Mouse (Mus musculus): ENCODE measurements around the gene Hspg2. TPM values are rescaled to one million over a fixed set of nuclear protein-coding genes. Genes with fewer than 3 reads are reported as not detected.
A peak's percentile ranks its signal among the peaks of the same experiment; 100 is the strongest.

The Hspg2 gene
- total and polyA plus RNA-seq, 3 experiments: 1.3 to 14.0 (median 5.5) TPM

GRCm38 (mm10) chr4:137607023-137607422, 138.5 kb downstream of the Hspg2 start:
- no peak overlapping the region for H3K9ac ChIP-seq (ENCODE audit: insufficient read depth, low read depth)
- dilution Hi-C loops (cut with MboI; ENCODE audit: extremely low pct_ligation_motif_present, extremely low pct_unique_long_range_greater_than_20kb, low sequenced_read_pairs): no loop called here
- H3K79me2 ChIP-seq (replicated peaks; ENCODE audit: control insufficient read depth, extremely low read depth, insufficient read depth, poor library complexity, severe bottlenecking): peaks cover 22% of the 10 kb centered on the region
- H3K27me3 ChIP-seq (replicated peaks): no peaks in the 10 kb centered on the region
- peaks cover 60 to 88% of the 10 kb centered on the region in 2 experiments for H3K36me3 ChIP-seq (replicated peaks in 1 of 2; ENCODE audit: control insufficient read depth in 1 of 2, insufficient read depth in 1 of 2, low read length in 1 of 2)
- DNase-seq (ENCODE audit: extremely low read depth): no peak
- no peak overlapping the region for H3K4me2 ChIP-seq (ENCODE audit: insufficient read depth, low read depth, poor library complexity, severe bottlenecking)
- no peaks in the 10 kb centered on the region for H3K9me3 ChIP-seq (replicated peaks; ENCODE audit: low read length)
- no peak for TF ChIP-seq JUN (IDR thresholded peaks at IDR 0.05; ENCODE audit: insufficient read depth, low read depth, low read length)
- TF ChIP-seq CTCF (conservative IDR thresholded peaks at IDR 0.05 in 1 of 2, IDR thresholded peaks at IDR 0.05 in 1 of 2; ENCODE audit: low read depth in 2 of 2, low read length in 2 of 2): no peak
- TF ChIP-seq E2F4 (IDR thresholded peaks at IDR 0.05; ENCODE audit: insufficient replicate concordance, low read depth, low read length): no peak
- no peak for TF ChIP-seq IRF4 (IDR thresholded peaks at IDR 0.05; ENCODE audit: low read depth, low read length)
- no peak for TF ChIP-seq MEF2A (IDR thresholded peaks at IDR 0.05; ENCODE audit: borderline replicate concordance, low read depth, low read length)
- TF ChIP-seq POLR2A (IDR thresholded peaks at IDR 0.05; ENCODE audit: low read depth, low read length): no peak
- TF ChIP-seq CHD2 (IDR thresholded peaks at IDR 0.05; ENCODE audit: low read length): no peak
- no peak for TF ChIP-seq MAFK (IDR thresholded peaks at IDR 0.05; ENCODE audit: insufficient replicate concordance, low read length)
- TF ChIP-seq USF1 (IDR thresholded peaks at IDR 0.05; ENCODE audit: low read depth, low read length): no peak
- no peak for TF ChIP-seq SIN3A (IDR thresholded peaks at IDR 0.05; ENCODE audit: low read length)
- no peak for TF ChIP-seq USF2 (conservative IDR thresholded peaks at IDR 0.05; ENCODE audit: low read depth, low read length)
- no peak for TF ChIP-seq JUND (conservative IDR thresholded peaks at IDR 0.05; ENCODE audit: low read depth, low read length)
- no peak for TF ChIP-seq ELF1 (IDR thresholded peaks at IDR 0.05; ENCODE audit: low read depth, low read length)
- no peak for TF ChIP-seq RAD21 (IDR thresholded peaks at IDR 0.05; ENCODE audit: low read depth, low read length)
- no peak for TF ChIP-seq ETS1 (conservative IDR thresholded peaks at IDR 0.05; ENCODE audit: low read depth, low read length)
- TF ChIP-seq ZMIZ1 (IDR thresholded peaks at IDR 0.05; ENCODE audit: low read depth, low read length): no peak
- no peak for TF ChIP-seq EP300 (IDR thresholded peaks at IDR 0.05; ENCODE audit: low read length)
- H3K4me1 ChIP-seq (ENCODE audit: control insufficient read depth in 1 of 2, insufficient read depth in 2 of 2): peaks cover 3 to 20% of the 10 kb centered on the region in 2 experiments
- no peak overlapping the region for H3K27ac ChIP-seq (ENCODE audit: insufficient read depth, low read depth)
- in situ Hi-C loops (cut with MboI; ENCODE audit: low pct_ligation_motif_present, low pct_unique_long_range_greater_than_20kb, low sequenced_read_pairs): no loop called here
- no peak overlapping the region for H3K4me3 ChIP-seq (replicated peaks in 1 of 3; ENCODE audit: low read depth in 2 of 3, low read length in 2 of 3, poor library complexity in 1 of 3)

- Histone ChIP-seq H3K79me2 (replicated peaks; ENCODE audit: control insufficient read depth, extremely low read depth, insufficient read depth, poor library complexity, severe bottlenecking) (peaks cover 3% of the 10 kb centered on the region), H3K36me3 (replicated peaks in 1 of 2; ENCODE audit: control insufficient read depth in 1 of 2, insufficient read depth in 1 of 2, low read length in 1 of 2) (peaks cover 78 to 93% of the 10 kb centered on the region in 2 experiments), H3K27ac (ENCODE audit: insufficient read depth, low read depth) (no peak overlapping the region), H3K4me1 (ENCODE audit: control insufficient read depth in 1 of 2, insufficient read depth in 2 of 2) (peaks cover 3 to 10% of the 10 kb centered on the region in 2 experiments), H3K27me3 (replicated peaks) (no peaks in the 10 kb centered on the region), H3K4me2 (ENCODE audit: insufficient read depth, low read depth, poor library complexity, severe bottlenecking) (no peak overlapping the region), H3K9ac (ENCODE audit: insufficient read depth, low read depth) (no peak overlapping the region), H3K4me3 (replicated peaks in 1 of 3; ENCODE audit: low read depth in 2 of 3, low read length in 2 of 3, poor library complexity in 1 of 3) (no peak overlapping the region), H3K9me3 (replicated peaks; ENCODE audit: low read length) (no peaks in the 10 kb centered on the region)
- dilution Hi-C loops (cut with MboI; ENCODE audit: extremely low pct_ligation_motif_present, extremely low pct_unique_long_range_greater_than_20kb, low sequenced_read_pairs): no loop called here
- no peak for DNase-seq (ENCODE audit: extremely low read depth)
- in situ Hi-C loops (cut with MboI; ENCODE audit: low pct_ligation_motif_present, low pct_unique_long_range_greater_than_20kb, low sequenced_read_pairs): no loop called here
- TF ChIP-seq MAX (IDR thresholded peaks at IDR 0.05; ENCODE audit: low read length): no peak
- TF ChIP-seq SIN3A (IDR thresholded peaks at IDR 0.05; ENCODE audit: low read length): peak; percentile 24; the same call in 1 of the 2 replicates
These were observed 140.7 kb downstream of the Hspg2 start for GRCm38 (mm10) chr4:137609281-137609680.

All from CH12.LX (cell line).